Mouse (Mus musculus) layer of hippocampus, adult 8-10 months (tissue): ENCODE measurements around the gene Btbd35f6. TPM values are rescaled to one million over a fixed set of nuclear protein-coding genes. Genes with fewer than 3 reads are reported as not detected.
"Not testable (repeated sequence)": the region's sequence is repeated elsewhere in the genome, so short reads cannot be mapped to it uniquely, and the experiment has no call there.

Source experiments
- DNase-seq, 2 experiments: peaks; one replicate each; pipeline ENCODE4 v3.0.0; 2022; ENCODE audit warnings: low spot score in 2 of 2
- total RNA-seq, 4 experiments: library from RNA; stranded (reverse); gene quantifications; 2 replicates each; pipeline ENCODE4 v1.2.4; 2022

Btbd35f6 gene
- total RNA-seq: not detected

- not testable (repeated sequence) for DNase-seq
These were observed at the start of gene Btbd35f6 for GRCm38 (mm10) chrX:33956440-33956839. Gene Btbd35f6 (minus strand): TSS chrX:33956540.

- DNase-seq: not testable (repeated sequence)
These were observed 30.4 kb upstream of the Btbd35f6 start, which contains the start of gene Gm21870 for GRCm38 (mm10) chrX:33986716-33987115. Gene Gm21870 (minus strand): TSS chrX:33986816.

GRCm38 (mm10) chrX:33930216-33930615 is 26.1 kb downstream of the Btbd35f6 start:
- not testable (repeated sequence) for DNase-seq

GRCm38 (mm10) chrX:33928225-33928624 is 28.1 kb downstream of the Btbd35f6 start:
- not testable (repeated sequence) for DNase-seq

- not testable (repeated sequence) for DNase-seq
These were observed 30.0 kb downstream of the Btbd35f6 start for GRCm38 (mm10) chrX:33926344-33926743.

- not testable (repeated sequence) for DNase-seq
These were observed 30.9 kb downstream of the Btbd35f6 start for GRCm38 (mm10) chrX:33925420-33925819.

Other genes starting within 250 kb of the Btbd35f6 start
- not detected for gene Gm21870, start 30.3 kb upstream of the Btbd35f6 start, total RNA-seq
- not detected for gene Btbd35f9, start 205.0 kb upstream of the Btbd35f6 start, total RNA-seq